9 mouse cellular contexts compared by ENCODE assay signal in the genomic region with DNA sequence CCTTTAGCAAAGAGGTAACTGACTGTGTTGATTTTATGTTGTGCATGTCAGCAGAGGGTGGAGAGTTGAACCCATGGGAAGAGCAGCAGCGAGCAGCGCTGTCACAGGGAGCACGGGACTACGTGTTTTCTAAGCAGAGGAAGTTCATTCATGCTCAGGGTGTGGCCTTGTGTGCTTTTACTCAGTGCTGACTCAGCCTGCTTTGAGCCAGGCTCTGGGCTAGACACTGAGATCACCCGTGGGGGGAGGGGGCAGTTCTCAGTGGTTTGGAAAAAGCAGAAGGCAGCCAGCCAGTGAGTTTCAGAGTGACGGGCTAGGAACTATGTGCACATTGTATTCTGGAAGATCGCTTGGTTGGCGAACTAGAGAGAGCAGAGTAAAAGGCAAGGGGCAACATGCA.
A peak's percentile ranks its signal among the peaks of the same experiment; 100 is the strongest.
DNase-seq lines count a peak whose midpoint lies in the region; ATAC-seq lines count a peak whose summit lies in the region.
"Had no signal": no experiment of that assay in that cellular context is flagged by ENCODE, and none has a peak within 500 bp of the region (broad histone marks: within the 10 kb centered on the region; RNA-seq: fewer than 3 reads in every experiment).

No protein-coding gene starts in this region.

- peaks cover 36% of the 10 kb centered on the region for H3K4me1 ChIP-seq in forebrain, embryonic 15.5 days

- ATAC-seq in common myeloid progenitor, adult 5-6 weeks (replicated peaks; ENCODE audit: low read depth, poor library complexity, severe bottlenecking) = peak; percentile 95
- peak; percentile 87 to 89 for ATAC-seq in hematopoietic stem cell, adult 5-6 weeks (replicated peaks in 1 of 2; ENCODE audit: insufficient read depth in 1 of 2, low FRiP score in 2 of 2, low TSS enrichment in 1 of 2, low read depth in 1 of 2, poor library complexity in 2 of 2, severe bottlenecking in 2 of 2)
- ATAC-seq in megakaryocyte, adult 5-6 weeks (ENCODE audit: poor library complexity, severe bottlenecking) = peak; percentile 95
- ATAC-seq in forebrain, embryonic 15.5 days (replicated peaks) = no peak

- H3K27ac ChIP-seq in forebrain, embryonic 15.5 days (replicated peaks) = no peak overlapping the region
- H3K27ac ChIP-seq: embryonic facial prominence, embryonic 13.5 days had no signal

- DNase-seq in 3T3-L1 (ENCODE audit: low read depth, low spot score) (peak; percentile 99), MEL-GATA-1-ER (ENCODE audit: extremely low read depth, low read depth) (peak; percentile 16)
- peak; percentile 70 to 76 for DNase-seq in left cerebral cortex, adult 18-20 months (ENCODE audit: low spot score in 2 of 2)
- peak; percentile 65 for DNase-seq in testis, postnatal 10 days (ENCODE audit: low spot score)

- no peak overlapping the region for H3K4me2 ChIP-seq in forebrain, embryonic 15.5 days (replicated peaks)
- H3K4me2 ChIP-seq: embryonic facial prominence, embryonic 13.5 days had no signal

- H3K4me3 ChIP-seq in forebrain, embryonic 15.5 days = no peak overlapping the region
- H3K4me3 ChIP-seq: embryonic facial prominence, embryonic 13.5 days had no signal

- WGBS in forebrain, embryonic 15.5 days = 71% methylated on average over 8 of the region's 8 CpGs

- no peak overlapping the region for H3K9ac ChIP-seq in forebrain, embryonic 15.5 days (replicated peaks)
- H3K9ac ChIP-seq: embryonic facial prominence, embryonic 13.5 days had no signal

- no peaks in the 10 kb centered on the region for H3K27me3 ChIP-seq in forebrain, embryonic 15.5 days
- H3K27me3 ChIP-seq: embryonic facial prominence, embryonic 13.5 days had no signal

- no peaks in the 10 kb centered on the region for H3K36me3 ChIP-seq in forebrain, embryonic 15.5 days
- H3K36me3 ChIP-seq: embryonic facial prominence, embryonic 13.5 days had no signal

- no peaks in the 10 kb centered on the region for H3K9me3 ChIP-seq in forebrain, embryonic 15.5 days
- H3K9me3 ChIP-seq: embryonic facial prominence, embryonic 13.5 days had no signal

Comparison
In these comparisons a context has a peak if more than half of its experiments do, and no peak if none do; other contexts are left out.
1. DNase-seq: peak in every context shown above with its lines; median percentile 99 in 3T3-L1; 73 in left cerebral cortex, adult 18-20 months; 65 in testis, postnatal 10 days; 16 in MEL-GATA-1-ER.